Mouse (Mus musculus): Measurements from ENCODE around the gene Tm9sf1.
A peak's percentile ranks its signal among the peaks of the same experiment; 100 is the strongest.

- TF ChIP-seq CTCF (IDR thresholded peaks at IDR 0.05; ENCODE audit: borderline replicate concordance, insufficient read depth, low read length): no peak
- TF ChIP-seq POLR2A (IDR thresholded peaks at IDR 0.05; ENCODE audit: low read depth, low read length): peak; percentile 83
Observed at GRCm38 (mm10) chr14:55590748-55591330, 52.8 kb downstream of the Tm9sf1 start, which contains the start of gene Psme2.

All from embryonic fibroblast, embryonic 13.5 days (primary cell).